Mouse (Mus musculus): Measurements from ENCODE around the gene Prkrip1.
A peak's percentile ranks its signal among the peaks of the same experiment; 100 is the strongest.
"Not testable (repeated sequence)": the region's sequence is repeated elsewhere in the genome, so short reads cannot be mapped to it uniquely, and the experiment has no call there.

The Prkrip1 gene

GRCm38 (mm10) chr5:136211341-136212102 lies 12.8 kb upstream of the Prkrip1 start:
- not testable (repeated sequence) for DNase-seq (ENCODE audit: low read depth, low spot score)

- no peak for DNase-seq (ENCODE audit: low read depth, low spot score)
Measured at GRCm38 (mm10) chr5:136210549-136210948, 11.8 kb upstream of the Prkrip1 start.

- peak; percentile 47 for DNase-seq (ENCODE audit: low read depth, low spot score)
Measured at GRCm38 (mm10) chr5:136201832-136202231, 3.1 kb upstream of the Prkrip1 start.

- DNase-seq (ENCODE audit: low read depth, low spot score): no peak
Measured at GRCm38 (mm10) chr5:136199526-136199925, 763 bp upstream of the Prkrip1 start.

GRCm38 (mm10) chr5:136191870-136192269 lies 6.9 kb downstream of the Prkrip1 start:
- DNase-seq (ENCODE audit: low read depth, low spot score): no peak

- peak; percentile 56 for DNase-seq (ENCODE audit: low read depth, low spot score)
Measured at GRCm38 (mm10) chr5:136186723-136187122, 12.0 kb downstream of the Prkrip1 start.

GRCm38 (mm10) chr5:136183766-136184165 lies 15.0 kb downstream of the Prkrip1 start:
- no peak for DNase-seq (ENCODE audit: low read depth, low spot score)

- no peak for DNase-seq (ENCODE audit: low read depth, low spot score)
Measured at GRCm38 (mm10) chr5:136182830-136183229, 15.9 kb downstream of the Prkrip1 start.

- no peak for DNase-seq (ENCODE audit: low read depth, low spot score)
Measured at GRCm38 (mm10) chr5:136182049-136182448, 16.7 kb downstream of the Prkrip1 start.

GRCm38 (mm10) chr5:136181197-136181596 lies 17.6 kb downstream of the Prkrip1 start:
- DNase-seq (ENCODE audit: low read depth, low spot score): no peak

GRCm38 (mm10) chr5:136179594-136179993 lies 19.2 kb downstream of the Prkrip1 start:
- DNase-seq (ENCODE audit: low read depth, low spot score): no peak

GRCm38 (mm10) chr5:136173606-136174463 lies 24.9 kb downstream of the Prkrip1 start:
- no peak for DNase-seq (ENCODE audit: low read depth, low spot score)

GRCm38 (mm10) chr5:136172939-136173338 lies 25.8 kb downstream of the Prkrip1 start:
- DNase-seq (ENCODE audit: low read depth, low spot score): no peak

- DNase-seq (ENCODE audit: low read depth, low spot score): no peak
Measured at GRCm38 (mm10) chr5:136171363-136172341, 27.1 kb downstream of the Prkrip1 start.

GRCm38 (mm10) chr5:136170512-136171362 lies 28.0 kb downstream of the Prkrip1 start, which contains the start of gene Orai2:
Orai2 (minus strand) TSS chr5:136170713.
- peak; percentile 61 for DNase-seq (ENCODE audit: low read depth, low spot score)

- no peak for DNase-seq (ENCODE audit: low read depth, low spot score)
Measured at GRCm38 (mm10) chr5:136169626-136170511, 28.9 kb downstream of the Prkrip1 start.

- no peak for DNase-seq (ENCODE audit: low read depth, low spot score)
Measured at GRCm38 (mm10) chr5:136168071-136168470, 30.7 kb downstream of the Prkrip1 start.

GRCm38 (mm10) chr5:136167296-136167695 lies 31.5 kb downstream of the Prkrip1 start:
- no peak for DNase-seq (ENCODE audit: low read depth, low spot score)

- DNase-seq (ENCODE audit: low read depth, low spot score): no peak
Measured at GRCm38 (mm10) chr5:136165246-136165645, 33.5 kb downstream of the Prkrip1 start.
